Mouse (Mus musculus): ENCODE measurements around the gene Gm20403. TPM values are rescaled to one million over a fixed set of nuclear protein-coding genes. Genes with fewer than 3 reads are reported as not detected.
"Not testable (repeated sequence)": the region's sequence is repeated elsewhere in the genome, so short reads cannot be mapped to it uniquely, and the experiment has no call there.

Gm20403 gene
- polyA plus RNA-seq, 1 experiment from 2014 or later = not detected

- Histone ChIP-seq H3K9me3 (replicated peaks) (no peaks in the 10 kb centered on the region), H3K36me3 (peaks cover 5% of the 10 kb centered on the region; the same call in 1 of the 2 replicates), H3K9ac (no peak overlapping the region), H3K4me2 (replicated peaks) (no peak overlapping the region), H3K4me3 (replicated peaks) (no peak overlapping the region), H3K27me3 (no peaks in the 10 kb centered on the region), H3K4me1 (no peaks in the 10 kb centered on the region), H3K27ac (replicated peaks) (no peak overlapping the region)
- WGBS = 63% methylated on average over 2 of the region's 2 CpGs
- no peak for ATAC-seq (ENCODE audit: insufficient number of reproducible peaks, low FRiP score, low TSS enrichment, low read depth)
Observed at GRCm38 (mm10) chr12:54959569-54959968, 26.8 kb downstream of the Gm20403 start.

GRCm38 (mm10) chr12:54956974-54957373 lies 29.4 kb downstream of the Gm20403 start:
- H3K27ac ChIP-seq (replicated peaks) = no peak overlapping the region
- H3K4me1 ChIP-seq = no peaks in the 10 kb centered on the region
- H3K36me3 ChIP-seq = peaks cover 10% of the 10 kb centered on the region
- ATAC-seq (ENCODE audit: insufficient number of reproducible peaks, low FRiP score, low TSS enrichment, low read depth) = no peak
- H3K27me3 ChIP-seq = no peaks in the 10 kb centered on the region
- H3K9ac ChIP-seq = no peak overlapping the region
- H3K4me2 ChIP-seq (replicated peaks) = no peak overlapping the region
- 84% methylated on average over 2 of the region's 2 CpGs for WGBS
- H3K9me3 ChIP-seq (replicated peaks) = no peaks in the 10 kb centered on the region
- no peak overlapping the region for H3K4me3 ChIP-seq (replicated peaks)

GRCm38 (mm10) chr12:54956457-54956856 lies 29.9 kb downstream of the Gm20403 start:
- Histone ChIP-seq H3K27ac (replicated peaks) (no peak overlapping the region), H3K27me3 (no peaks in the 10 kb centered on the region), H3K4me2 (replicated peaks) (no peak overlapping the region), H3K9ac (no peak overlapping the region), H3K4me3 (replicated peaks) (no peak overlapping the region), H3K36me3 (peaks cover 10% of the 10 kb centered on the region), H3K4me1 (no peaks in the 10 kb centered on the region), H3K9me3 (replicated peaks) (no peaks in the 10 kb centered on the region)
- 84% methylated on average over 4 of the region's 4 CpGs for WGBS
- no peak for ATAC-seq (ENCODE audit: insufficient number of reproducible peaks, low FRiP score, low TSS enrichment, low read depth)

GRCm38 (mm10) chr12:54946116-54946515 lies 40.2 kb downstream of the Gm20403 start:
- Histone ChIP-seq H3K4me3 (replicated peaks) (no peak overlapping the region), H3K4me1 (no peaks in the 10 kb centered on the region), H3K27me3 (no peaks in the 10 kb centered on the region), H3K9ac (no peak overlapping the region), H3K9me3 (replicated peaks) (no peaks in the 10 kb centered on the region), H3K4me2 (replicated peaks) (no peak overlapping the region), H3K27ac (replicated peaks) (no peak overlapping the region), H3K36me3 (0 out of 2 replicates have a peak, but pooled peaks cover 5% of the 10 kb centered on the region)
- no peak for ATAC-seq (ENCODE audit: insufficient number of reproducible peaks, low FRiP score, low TSS enrichment, low read depth)
- WGBS = 86% methylated on average over 6 of the region's 6 CpGs

GRCm38 (mm10) chr12:54942586-54943157 lies 43.7 kb downstream of the Gm20403 start:
- H3K4me2 ChIP-seq (replicated peaks); H3K27me3 ChIP-seq; H3K9me3 ChIP-seq (replicated peaks); H3K4me3 ChIP-seq (replicated peaks); H3K27ac ChIP-seq (replicated peaks); ATAC-seq (ENCODE audit: insufficient number of reproducible peaks, low FRiP score, low TSS enrichment, low read depth); H3K9ac ChIP-seq; H3K4me1 ChIP-seq: not testable (repeated sequence)
- WGBS = 91% methylated on average over 6 of the region's 6 CpGs
- peaks cover 15% of the 10 kb centered on the region; the same call in 1 of the 2 replicates for H3K36me3 ChIP-seq

- not testable (repeated sequence) for H3K4me3 ChIP-seq (replicated peaks); H3K27ac ChIP-seq (replicated peaks); H3K4me1 ChIP-seq; H3K9ac ChIP-seq; H3K9me3 ChIP-seq (replicated peaks); H3K4me2 ChIP-seq (replicated peaks); ATAC-seq (ENCODE audit: insufficient number of reproducible peaks, low FRiP score, low TSS enrichment, low read depth); H3K27me3 ChIP-seq
- WGBS = 92% methylated on average over 5 of the region's 5 CpGs
- peaks cover 20% of the 10 kb centered on the region; the same call in 1 of the 2 replicates for H3K36me3 ChIP-seq
Observed at GRCm38 (mm10) chr12:54937581-54938343, 48.6 kb downstream of the Gm20403 start.

Other genes starting within 250 kb of the Gm20403 start
- 161 and 163 TPM in 2 replicates for gene Snx6, start 190.8 kb downstream of the Gm20403 start, polyA plus RNA-seq (2015; fragmentation: Nextera tagmentation; extraction: Ambion mirVana)
- gene Cfl2, start 123.7 kb downstream of the Gm20403 start, polyA plus RNA-seq (2015; fragmentation: Nextera tagmentation; extraction: Ambion mirVana) = 185 and 209 TPM in 2 replicates
- gene Baz1a, start 27.8 kb upstream of the Gm20403 start, polyA plus RNA-seq (2015; fragmentation: Nextera tagmentation; extraction: Ambion mirVana) = 25.2 and 26.7 TPM in 2 replicates
- 31.9 and 34.6 TPM in 2 replicates for gene 2700097O09Rik, start 93.6 kb upstream of the Gm20403 start, polyA plus RNA-seq (2015; fragmentation: Nextera tagmentation; extraction: Ambion mirVana)
- gene Srp54a, start 93.7 kb upstream of the Gm20403 start, polyA plus RNA-seq (2015; fragmentation: Nextera tagmentation; extraction: Ambion mirVana) = 165 and 177 TPM in 2 replicates
- gene Fam177a, start 137.9 kb upstream of the Gm20403 start, polyA plus RNA-seq (2015; fragmentation: Nextera tagmentation; extraction: Ambion mirVana) = 29.9 and 33.0 TPM in 2 replicates
- gene Srp54b, start 168.6 kb upstream of the Gm20403 start, polyA plus RNA-seq (2015; fragmentation: Nextera tagmentation; extraction: Ambion mirVana) = 53.8 and 59.5 TPM in 2 replicates
- gene 1700047I17Rik2, start 213.1 kb upstream of the Gm20403 start, polyA plus RNA-seq (2015; fragmentation: Nextera tagmentation; extraction: Ambion mirVana) = 0.75 TPM in 1 of 2 replicates, not detected in the other
- gene Srp54c, start 243.6 kb upstream of the Gm20403 start, polyA plus RNA-seq (2015; fragmentation: Nextera tagmentation; extraction: Ambion mirVana) = 69.2 and 71.2 TPM in 2 replicates